In genomic region chr16:30388522-30389209, GRCm38 (mm10) we compare ENCODE assay signal across 8 mouse cellular contexts. TPM values are rescaled to one million over a fixed set of nuclear protein-coding genes. Genes with fewer than 3 reads are reported as not detected.
DNase-seq lines count a peak whose midpoint lies in the region; ATAC-seq lines count a peak whose summit lies in the region.

No protein-coding gene starts in this region.

- H3K4me1 ChIP-seq in hindbrain, embryonic 15.5 days (replicated peaks) = peaks cover 25% of the 10 kb centered on the region

- H3K27me3 ChIP-seq in hindbrain, embryonic 15.5 days = no peaks in the 10 kb centered on the region

- H3K27ac ChIP-seq in hindbrain, embryonic 15.5 days (replicated peaks) = peak overlapping the region; percentile 87

- peaks cover 4% of the 10 kb centered on the region; the same call in 1 of the 2 replicates for H3K36me3 ChIP-seq in hindbrain, embryonic 15.5 days

- peak; percentile 92 for ATAC-seq in hindbrain, embryonic 15.5 days (ENCODE audit: low FRiP score, low read depth)

- peak overlapping the region; percentile 83 for H3K9ac ChIP-seq in hindbrain, embryonic 15.5 days

- peak overlapping the region; percentile 92 for H3K4me2 ChIP-seq in hindbrain, embryonic 15.5 days

- peak; percentile 73 for DNase-seq in WW6 (ENCODE audit: low read depth, low spot score)
- DNase-seq in cerebellum, postnatal 36 days = peak; percentile 81 to 89
- peak; percentile 87 to 88 for DNase-seq in frontal cortex, postnatal 36 days (ENCODE audit: low spot score in 2 of 2)
- peak; percentile 84 for DNase-seq in left cerebral cortex, adult 11 months (ENCODE audit: low spot score)
- peak; percentile 92 for DNase-seq in lung, postnatal 36 days
- peak; percentile 94 for DNase-seq in retina, embryonic 14.5 days (ENCODE audit: low spot score)
- DNase-seq in thymus, postnatal 36 days = peak; percentile 93 to 97

- peak overlapping the region; percentile 87 for H3K4me3 ChIP-seq in hindbrain, embryonic 15.5 days

- H3K9me3 ChIP-seq in hindbrain, embryonic 15.5 days = no peaks in the 10 kb centered on the region

- 0% methylated on average over 51 of the region's 76 CpGs for WGBS in hindbrain, embryonic 15.5 days

RNA-seq across cellular contexts. Expression of gene Atp13a3, which starts 17.1 kb away (rescaled TPM):
- polyA plus RNA-seq in hindbrain, embryonic 15.5 days (2015; fragmentation: Nextera tagmentation; extraction: Ambion mirVana) = 8.8 and 9.6 TPM in 2 replicates

Comparison
In these comparisons a context has a peak if more than half of its experiments do, and no peak if none do; other contexts are left out.
1. Peak in every context shown above with its lines: DNase-seq, ATAC-seq, H3K4me3 ChIP-seq and H3K27ac ChIP-seq.